Mouse (Mus musculus): ENCODE measurements at regions not wholly inside any gene's neighbourhood (a gene's known extent, or its start where the extent isn't known, plus 50 kb on each side); places are given as distances from the start of the nearest gene placed in this dataset.

DNA sequence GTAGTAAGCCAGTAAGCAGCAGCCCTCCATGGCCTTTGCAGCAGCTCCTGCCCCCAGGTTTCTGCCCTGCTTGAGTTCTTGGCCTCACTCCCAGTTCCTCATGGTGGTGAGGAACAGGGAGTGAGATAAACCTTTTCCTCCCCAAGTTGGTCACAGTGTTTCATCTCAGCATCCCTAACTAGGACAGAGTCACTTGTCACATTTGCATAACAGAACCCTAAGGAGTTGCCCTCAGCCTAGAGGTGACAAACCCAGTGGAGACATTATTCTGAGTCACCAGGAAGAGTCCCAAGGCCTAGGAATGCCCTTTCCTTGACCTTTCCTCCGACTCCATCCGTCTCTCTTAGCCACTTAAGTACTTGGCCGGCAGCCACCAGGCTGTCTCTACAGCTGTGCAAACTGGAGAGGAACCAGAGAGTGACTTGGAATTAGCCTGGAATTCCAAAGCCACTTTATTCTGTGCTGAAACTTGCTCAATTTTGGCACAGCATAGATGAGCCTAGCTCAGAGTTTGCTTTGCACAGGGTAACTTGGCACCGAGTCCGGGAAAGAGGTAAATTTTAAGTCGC is 630.1 kb upstream of the Auts2 start:
- no peaks in the 10 kb centered on the region for H3K36me3 ChIP-seq (ENCODE audit: insufficient read depth, low read length)
- ATAC-seq, result peak; percentile 27; the same call in 1 of the 2 replicates
- TF ChIP-seq CTCF (IDR thresholded peaks at IDR 0.05; ENCODE audit: low read depth), result no peak
- H3K9me3 ChIP-seq (ENCODE audit: low read length), result no peaks in the 10 kb centered on the region
- 26% methylated on average over 6 of the region's 6 CpGs for WGBS
- DNase-seq (ENCODE audit: low spot score), result peak; percentile 67
- no peak overlapping the region for H3K9ac ChIP-seq (replicated peaks; ENCODE audit: low read length)
- no peak overlapping the region for H3K27ac ChIP-seq
- no peaks in the 10 kb centered on the region for H3K4me1 ChIP-seq (ENCODE audit: insufficient read depth, low read length)
- no peaks in the 10 kb centered on the region for H3K27me3 ChIP-seq (ENCODE audit: insufficient read depth, low read length)
- no peak overlapping the region for H3K4me3 ChIP-seq (ENCODE audit: low read length)
- no peak overlapping the region for H3K4me2 ChIP-seq (ENCODE audit: low read depth, low read length)

DNA sequence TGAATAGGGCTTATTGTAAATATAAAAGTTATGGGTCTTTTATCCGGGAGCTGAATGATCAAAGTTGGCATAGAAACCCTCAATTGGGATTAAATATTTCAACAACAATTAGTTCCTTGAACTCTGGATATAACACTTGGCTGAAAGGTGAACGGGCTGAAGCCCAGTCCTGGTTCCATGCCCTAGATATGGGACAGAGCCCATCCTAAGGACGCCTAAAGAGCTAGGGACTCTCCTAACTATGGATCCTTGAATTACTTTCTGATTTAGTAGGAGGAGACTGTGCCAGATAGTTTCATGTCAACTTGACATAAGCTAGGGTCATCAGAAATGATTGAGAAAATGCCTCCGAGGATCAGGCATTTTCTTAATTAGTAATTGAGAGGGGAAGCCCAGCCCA is 629.5 kb upstream of the Auts2 start:
- no peak overlapping the region for H3K27ac ChIP-seq
- WGBS, result 67% methylated on average over 4 of the region's 4 CpGs
- no peak overlapping the region for H3K9ac ChIP-seq (replicated peaks; ENCODE audit: low read length)
- no peaks in the 10 kb centered on the region for H3K27me3 ChIP-seq (ENCODE audit: insufficient read depth, low read length)
- H3K4me3 ChIP-seq (ENCODE audit: low read length), result no peak overlapping the region
- TF ChIP-seq CTCF (IDR thresholded peaks at IDR 0.05; ENCODE audit: low read depth), result no peak
- DNase-seq (ENCODE audit: low spot score) (no peak), ATAC-seq (no peak)
- no peak overlapping the region for H3K4me2 ChIP-seq (ENCODE audit: low read depth, low read length)
- H3K4me1 ChIP-seq (ENCODE audit: insufficient read depth, low read length), result no peaks in the 10 kb centered on the region
- no peaks in the 10 kb centered on the region for H3K9me3 ChIP-seq (ENCODE audit: low read length)
- no peaks in the 10 kb centered on the region for H3K36me3 ChIP-seq (ENCODE audit: insufficient read depth, low read length)

DNA sequence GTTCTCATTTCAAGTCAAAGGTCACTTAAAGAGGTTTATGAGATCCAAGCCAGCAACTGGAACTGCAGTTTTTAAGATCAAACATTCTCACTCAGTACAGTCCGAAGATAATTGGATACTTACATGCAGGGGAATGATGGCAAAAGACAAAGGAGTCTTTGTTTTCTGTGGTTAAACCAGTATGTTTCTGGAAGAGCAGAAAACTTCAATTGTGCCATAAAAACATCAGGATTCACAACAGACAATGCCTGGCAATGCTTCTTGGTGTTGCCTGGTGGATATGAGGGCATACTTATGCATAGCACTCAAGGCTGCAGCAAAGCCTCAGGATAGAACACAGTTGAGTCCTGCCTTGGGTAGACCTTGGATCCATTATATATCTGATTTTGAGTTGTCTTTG is 628.1 kb upstream of the Auts2 start:
- DNase-seq (ENCODE audit: low spot score), result no peak
- Histone ChIP-seq H3K9me3 (ENCODE audit: low read length) (no peaks in the 10 kb centered on the region), H3K4me2 (ENCODE audit: low read depth, low read length) (no peak overlapping the region), H3K9ac (replicated peaks; ENCODE audit: low read length) (no peak overlapping the region), H3K36me3 (ENCODE audit: insufficient read depth, low read length) (no peaks in the 10 kb centered on the region), H3K4me1 (ENCODE audit: insufficient read depth, low read length) (no peaks in the 10 kb centered on the region), H3K27ac (no peak overlapping the region), H3K27me3 (ENCODE audit: insufficient read depth, low read length) (no peaks in the 10 kb centered on the region), H3K4me3 (ENCODE audit: low read length) (no peak overlapping the region)
- TF ChIP-seq CTCF (IDR thresholded peaks at IDR 0.05; ENCODE audit: low read depth), result no peak
- 56% methylated on average over 1 of the region's 1 CpGs for WGBS
- ATAC-seq, result no peak

DNA sequence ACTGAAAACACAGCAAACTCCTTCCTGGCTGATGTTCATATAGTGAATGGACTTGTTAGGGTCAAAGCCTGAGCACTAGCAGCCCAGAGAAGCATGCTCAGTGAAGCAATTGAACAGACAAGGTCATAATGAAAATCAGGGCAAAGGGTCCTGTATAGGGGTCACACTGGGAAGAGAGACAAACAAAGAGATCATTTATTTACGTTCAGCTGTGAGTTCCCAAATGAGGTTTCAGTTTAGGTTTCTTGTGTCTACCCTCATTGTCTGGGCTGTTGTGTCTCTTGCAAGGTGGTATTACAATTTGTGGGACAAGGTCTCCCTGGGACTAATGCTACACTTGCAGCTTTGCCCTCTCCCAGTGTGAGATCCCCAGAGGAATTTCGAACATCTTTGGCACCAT is 624.4 kb upstream of the Auts2 start:
- no peaks in the 10 kb centered on the region for H3K4me1 ChIP-seq (ENCODE audit: insufficient read depth, low read length)
- no peaks in the 10 kb centered on the region for H3K9me3 ChIP-seq (ENCODE audit: low read length)
- H3K27me3 ChIP-seq (ENCODE audit: insufficient read depth, low read length), result no peaks in the 10 kb centered on the region
- no peaks in the 10 kb centered on the region for H3K36me3 ChIP-seq (ENCODE audit: insufficient read depth, low read length)
- TF ChIP-seq CTCF (IDR thresholded peaks at IDR 0.05; ENCODE audit: low read depth), result no peak
- H3K4me2 ChIP-seq (ENCODE audit: low read depth, low read length), result no peak overlapping the region
- 40% methylated on average over 2 of the region's 2 CpGs for WGBS
- no peak overlapping the region for H3K9ac ChIP-seq (replicated peaks; ENCODE audit: low read length)
- H3K27ac ChIP-seq, result no peak overlapping the region
- no peak for DNase-seq (ENCODE audit: low spot score)
- ATAC-seq, result no peak
- H3K4me3 ChIP-seq (ENCODE audit: low read length), result no peak overlapping the region

DNA sequence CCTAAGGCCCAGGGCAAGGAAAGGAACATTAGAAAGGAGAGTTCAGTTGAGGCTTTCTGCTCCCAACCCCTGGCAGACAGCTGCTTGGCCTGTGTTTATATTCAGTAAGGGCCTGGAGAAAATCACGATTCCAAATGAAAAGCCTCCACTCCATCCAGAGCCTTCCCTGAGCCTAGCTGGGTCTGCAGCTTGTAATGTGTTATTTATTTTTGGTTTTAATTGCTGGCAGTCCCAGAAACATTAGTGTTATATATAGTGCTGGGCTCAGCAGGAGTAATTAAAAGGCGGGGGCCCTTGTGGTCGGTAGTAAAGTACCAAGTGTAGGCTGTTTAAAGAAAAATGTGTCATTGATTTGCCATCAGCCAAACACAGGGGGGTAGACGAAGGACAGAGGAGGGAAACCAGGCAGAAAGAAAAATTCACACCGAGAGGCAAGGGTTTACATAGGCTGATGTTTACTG is 623.9 kb upstream of the Auts2 start:
- no peak overlapping the region for H3K27ac ChIP-seq
- no peak for DNase-seq (ENCODE audit: low spot score)
- TF ChIP-seq CTCF (IDR thresholded peaks at IDR 0.05; ENCODE audit: low read depth), result no peak
- no peaks in the 10 kb centered on the region for H3K36me3 ChIP-seq (ENCODE audit: insufficient read depth, low read length)
- 41% methylated on average over 5 of the region's 5 CpGs for WGBS
- H3K9me3 ChIP-seq (ENCODE audit: low read length), result no peaks in the 10 kb centered on the region
- no peak overlapping the region for H3K4me2 ChIP-seq (ENCODE audit: low read depth, low read length)
- no peak overlapping the region for H3K9ac ChIP-seq (replicated peaks; ENCODE audit: low read length)
- ATAC-seq, result no peak
- no peaks in the 10 kb centered on the region for H3K27me3 ChIP-seq (ENCODE audit: insufficient read depth, low read length)
- H3K4me3 ChIP-seq (ENCODE audit: low read length), result no peak overlapping the region
- H3K4me1 ChIP-seq (ENCODE audit: insufficient read depth, low read length), result no peaks in the 10 kb centered on the region

DNA sequence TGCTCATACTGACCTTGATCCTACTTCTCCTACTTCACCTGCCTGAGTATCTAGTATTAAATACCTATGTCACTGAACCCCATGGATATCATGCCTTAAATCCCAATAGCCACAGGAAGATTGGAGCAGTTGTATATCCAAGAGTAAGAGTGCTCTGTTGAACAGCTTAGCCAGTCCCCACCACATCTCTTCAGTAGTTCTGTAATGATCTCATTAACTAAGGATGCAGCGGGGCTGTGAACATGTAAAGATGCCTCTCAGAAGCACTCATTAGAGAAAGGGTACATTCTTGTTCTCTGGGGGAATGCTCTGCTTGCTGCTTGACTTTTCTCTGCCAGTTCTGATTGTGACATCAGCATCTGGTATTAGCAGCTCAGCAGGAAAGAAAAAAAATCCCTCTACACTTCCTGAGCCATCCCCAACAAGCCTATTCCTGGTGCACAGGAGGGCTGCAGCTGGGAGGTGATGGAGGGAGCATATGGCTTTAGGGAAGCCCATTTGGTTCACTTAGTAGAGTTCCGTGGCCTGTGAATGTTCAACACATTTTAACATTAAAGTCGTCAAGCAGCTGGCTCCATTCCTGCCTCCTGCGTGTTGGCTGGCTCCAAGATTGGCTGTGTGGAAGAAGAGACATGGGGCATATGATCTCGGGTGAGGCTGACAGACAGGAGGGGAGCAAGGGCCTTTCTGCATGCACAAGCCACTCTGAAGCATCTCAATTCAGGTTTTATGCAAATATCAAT is 613.1 kb upstream of the Auts2 start:
- Histone ChIP-seq H3K4me2 (ENCODE audit: low read depth, low read length) (no peak overlapping the region), H3K4me3 (ENCODE audit: low read length) (no peak overlapping the region), H3K27me3 (ENCODE audit: insufficient read depth, low read length) (no peaks in the 10 kb centered on the region; the same call in 1 of the 2 replicates), H3K9me3 (ENCODE audit: low read length) (no peaks in the 10 kb centered on the region; the same call in 1 of the 2 replicates), H3K36me3 (ENCODE audit: insufficient read depth, low read length) (no peaks in the 10 kb centered on the region), H3K9ac (replicated peaks; ENCODE audit: low read length) (no peak overlapping the region), H3K4me1 (ENCODE audit: insufficient read depth, low read length) (no peaks in the 10 kb centered on the region), H3K27ac (no peak overlapping the region)
- DNase-seq (ENCODE audit: low spot score), result peak; percentile 66
- TF ChIP-seq CTCF (IDR thresholded peaks at IDR 0.05; ENCODE audit: low read depth), result no peak
- ATAC-seq, result peak; percentile 67
- 14% methylated on average over 5 of the region's 5 CpGs for WGBS

DNA sequence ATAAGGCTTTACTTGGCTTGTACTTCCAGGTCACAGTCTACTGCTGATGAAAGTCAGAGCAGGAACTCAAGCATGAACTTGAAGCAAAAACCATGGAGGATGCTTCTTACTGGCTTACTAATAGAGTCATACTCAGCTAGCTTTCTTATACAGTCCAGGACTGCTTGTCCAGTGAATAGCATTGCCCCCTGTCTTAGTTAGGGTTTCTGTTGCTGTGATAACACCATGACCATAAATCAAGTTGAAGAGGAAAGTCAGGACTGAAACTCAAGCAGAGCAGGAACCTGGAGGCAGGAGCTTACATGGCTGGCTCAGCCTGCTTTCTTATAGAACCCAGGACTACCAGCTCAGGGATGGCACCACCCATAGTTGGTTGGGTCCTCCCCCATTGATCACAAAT is 602.9 kb upstream of the Auts2 start:
- Histone ChIP-seq H3K27me3 (ENCODE audit: insufficient read depth, low read length) (no peaks in the 10 kb centered on the region), H3K4me1 (ENCODE audit: insufficient read depth, low read length) (no peaks in the 10 kb centered on the region), H3K9ac (replicated peaks; ENCODE audit: low read length) (no peak overlapping the region), H3K4me2 (ENCODE audit: low read depth, low read length) (no peak overlapping the region), H3K36me3 (ENCODE audit: insufficient read depth, low read length) (no peaks in the 10 kb centered on the region), H3K9me3 (ENCODE audit: low read length) (no peaks in the 10 kb centered on the region), H3K27ac (no peak overlapping the region), H3K4me3 (ENCODE audit: low read length) (no peak overlapping the region)
- ATAC-seq (no peak), DNase-seq (ENCODE audit: low spot score) (no peak)
- no peak for TF ChIP-seq CTCF (IDR thresholded peaks at IDR 0.05; ENCODE audit: low read depth)
